Mouse (Mus musculus): ENCODE results near the gene Hddc3.
A peak's percentile ranks its signal among the peaks of the same experiment; 100 is the strongest.
"Not testable (repeated sequence)": the region's sequence is repeated elsewhere in the genome, so short reads cannot be mapped to it uniquely, and the experiment has no call there.

Gene Hddc3

DNA sequence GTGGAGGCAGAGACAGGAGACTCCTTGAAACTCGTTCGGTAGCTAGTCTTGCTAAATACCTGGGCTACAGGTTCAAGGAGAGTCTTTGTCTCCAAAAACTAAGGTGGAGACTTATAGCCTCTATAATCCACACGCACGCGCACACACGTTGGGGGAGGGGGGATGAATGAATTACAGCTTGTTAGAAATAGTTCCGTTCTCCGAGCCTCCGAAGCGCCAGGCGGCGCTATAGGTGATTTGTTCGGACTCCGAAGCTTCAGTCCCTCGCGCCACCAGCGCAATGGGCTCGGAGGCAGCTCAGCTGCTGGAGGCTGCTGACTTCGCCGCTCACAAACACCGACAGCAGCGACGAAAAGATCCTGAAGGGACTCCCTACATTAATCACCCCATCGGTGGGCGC lies at the start of gene Hddc3:
Gene Hddc3, plus strand, starts transcription at position 247 of the 400 bp plus-strand sequence.
- DNase-seq, result peak; percentile 97

DNA sequence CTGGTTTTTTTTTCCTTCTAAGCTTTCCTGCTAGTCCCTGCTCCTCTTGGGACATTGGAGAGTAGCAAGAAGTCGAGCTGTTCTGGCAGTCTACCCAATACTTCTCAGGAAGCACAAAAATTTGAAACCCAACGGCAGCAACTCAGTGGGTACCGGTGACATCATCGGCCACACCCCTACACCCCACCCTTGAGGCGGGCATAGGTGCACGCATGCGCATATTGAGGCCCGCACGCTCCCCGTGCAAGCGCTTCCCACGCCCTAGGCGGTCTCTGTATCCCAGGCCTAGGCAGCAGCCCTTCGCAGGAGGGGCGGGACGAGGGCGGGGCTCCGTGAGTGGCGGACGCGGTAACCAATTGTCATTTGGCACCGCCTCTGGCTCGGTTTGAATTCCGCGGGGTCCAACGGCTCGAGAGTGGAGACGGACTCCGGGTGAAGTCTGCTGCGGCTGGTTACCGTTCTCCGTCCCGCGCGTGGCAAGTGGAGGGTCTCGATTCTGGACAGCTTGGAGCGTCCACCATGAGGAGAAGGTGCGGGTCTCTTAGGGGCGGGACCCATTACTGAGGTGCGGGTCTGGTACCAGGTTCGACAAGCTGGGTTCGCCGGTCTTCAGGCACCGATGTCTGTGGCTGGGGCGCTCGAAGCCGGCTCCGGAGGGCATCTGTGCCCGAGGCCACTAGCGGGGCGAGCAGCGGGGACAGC lies 48.7 kb upstream of the Hddc3 start, which contains the start of gene Prc1:
Gene Prc1, plus strand, starts transcription at position 389 of the 702 bp plus-strand sequence.
- DNase-seq, result peak; percentile 99

- peak; percentile 17 for DNase-seq
Observed at GRCm38 (mm10) chr7:80294764-80295648, 47.9 kb upstream of the Hddc3 start.

DNA sequence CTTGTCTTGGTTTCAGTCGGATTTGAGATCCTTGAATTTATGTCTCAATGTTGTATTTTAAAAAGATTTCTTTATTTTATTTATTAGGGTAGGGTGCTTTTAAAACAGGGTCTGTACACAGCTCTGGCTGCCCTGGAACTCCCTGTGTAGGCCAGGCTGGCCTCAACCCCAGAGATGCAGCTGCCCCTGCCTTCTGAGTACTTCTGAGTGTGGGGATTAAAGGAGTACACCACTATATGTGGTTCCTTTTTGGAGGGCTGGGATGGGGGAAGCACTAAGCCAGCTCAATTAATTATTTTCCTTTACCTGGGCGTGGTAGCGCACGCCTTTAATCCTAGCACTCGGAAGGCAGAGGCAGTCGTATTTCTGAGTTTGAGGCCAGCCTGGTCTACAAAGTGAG lies 46.4 kb upstream of the Hddc3 start:
- no peak for DNase-seq

GRCm38 (mm10) chr7:80297041-80297440 lies 45.9 kb upstream of the Hddc3 start:
- no peak for DNase-seq

DNA sequence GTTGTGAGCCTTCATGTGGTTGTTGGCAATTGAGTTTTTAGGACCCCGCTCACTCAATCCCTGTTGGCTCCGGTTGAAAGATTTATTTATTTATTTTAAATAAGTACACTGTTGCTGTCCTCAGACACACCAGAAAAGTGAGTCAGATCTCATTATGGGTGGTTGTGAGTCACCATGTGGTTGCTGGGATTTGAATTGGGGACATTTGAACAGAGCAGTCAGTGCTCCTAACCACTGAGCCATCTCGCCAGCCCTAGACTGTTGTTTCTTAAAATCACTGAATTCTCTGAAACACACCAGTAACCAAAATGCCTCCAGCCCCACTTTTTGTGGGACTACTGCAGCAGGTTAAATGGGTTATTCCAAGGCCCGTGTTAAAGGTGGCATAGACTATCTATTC lies 44.1 kb upstream of the Hddc3 start:
- no peak for DNase-seq

GRCm38 (mm10) chr7:80299568-80299967 lies 43.3 kb upstream of the Hddc3 start:
- DNase-seq, result no peak

GRCm38 (mm10) chr7:80301522-80301921 lies 41.4 kb upstream of the Hddc3 start:
- peak; percentile 24 for DNase-seq

GRCm38 (mm10) chr7:80307766-80308165 lies 35.1 kb upstream of the Hddc3 start:
- no peak for DNase-seq

DNA sequence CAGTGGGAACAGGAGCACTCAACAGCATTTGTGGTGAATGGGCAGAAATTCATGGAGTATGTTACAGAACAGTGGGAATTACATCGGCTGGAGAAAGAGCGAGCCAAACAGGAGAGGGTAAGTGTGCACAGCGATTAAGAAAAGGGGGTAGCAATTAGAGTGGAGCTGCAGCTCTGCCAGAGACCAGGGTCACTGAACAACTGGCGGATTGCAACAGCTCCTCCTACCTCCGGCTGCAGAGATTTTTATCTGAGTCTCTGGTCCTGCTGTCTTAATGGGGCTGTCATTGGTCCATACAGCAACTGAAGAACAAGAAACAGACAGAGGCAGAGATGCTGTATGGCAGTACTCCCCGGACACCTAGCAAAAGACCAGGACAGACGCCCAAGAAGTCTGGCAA lies 32.1 kb upstream of the Hddc3 start:
- no peak for DNase-seq

DNA sequence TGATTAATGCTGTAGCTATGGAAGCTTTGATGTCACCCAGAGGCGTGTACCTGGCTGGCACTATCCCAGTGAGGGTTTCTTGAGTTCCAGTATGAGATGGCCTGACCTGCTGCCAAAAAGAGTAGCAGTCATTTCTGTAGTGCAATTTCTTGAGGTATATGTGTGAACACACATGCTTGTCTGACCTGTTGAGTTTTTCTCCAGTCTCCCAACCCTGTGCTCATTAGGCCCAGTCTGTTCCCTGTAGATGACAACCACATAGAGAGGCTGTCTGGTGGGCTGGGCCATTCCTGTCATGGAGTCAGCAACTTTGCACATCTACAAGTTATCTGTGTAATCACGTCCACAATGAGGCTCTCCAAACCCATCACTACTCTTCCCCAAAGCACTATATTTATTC lies 27.2 kb upstream of the Hddc3 start:
- no peak for DNase-seq

GRCm38 (mm10) chr7:80317439-80318115 lies 25.3 kb upstream of the Hddc3 start:
- DNase-seq, result no peak

- DNase-seq, result no peak
Observed at GRCm38 (mm10) chr7:80318670-80319069, 24.2 kb upstream of the Hddc3 start.

DNA sequence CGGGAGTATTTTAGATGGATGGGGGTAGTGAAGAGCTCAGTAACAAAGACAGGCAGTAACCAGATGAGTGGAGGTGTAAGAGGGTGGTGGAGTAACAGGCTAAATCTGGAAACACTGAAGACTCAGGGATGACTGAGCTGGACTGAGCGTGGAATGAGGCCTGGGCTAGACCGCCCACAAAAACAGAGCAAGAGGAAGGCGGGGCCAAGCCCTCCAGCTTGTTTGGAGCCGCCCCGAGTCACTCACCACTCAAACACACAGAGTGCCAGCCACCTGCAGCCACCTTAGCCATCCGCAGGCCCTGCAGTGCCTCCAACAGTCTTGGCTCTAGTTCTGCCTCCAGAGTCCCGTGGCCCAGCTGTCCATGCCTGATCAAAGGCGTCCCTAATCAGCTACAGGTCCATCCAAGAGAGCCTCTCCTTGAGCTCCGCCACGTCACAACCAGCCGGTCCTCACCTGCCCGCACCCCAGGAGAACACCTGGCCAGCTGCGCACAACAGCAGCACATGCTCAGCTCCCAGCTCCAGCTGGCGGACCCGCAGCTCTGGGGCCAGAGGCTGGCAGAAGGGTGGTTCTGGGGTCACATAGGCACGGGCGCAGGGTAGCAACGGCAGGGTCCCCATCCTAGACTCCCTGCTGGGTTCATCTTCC lies 22.9 kb upstream of the Hddc3 start:
- DNase-seq, result no peak

DNA sequence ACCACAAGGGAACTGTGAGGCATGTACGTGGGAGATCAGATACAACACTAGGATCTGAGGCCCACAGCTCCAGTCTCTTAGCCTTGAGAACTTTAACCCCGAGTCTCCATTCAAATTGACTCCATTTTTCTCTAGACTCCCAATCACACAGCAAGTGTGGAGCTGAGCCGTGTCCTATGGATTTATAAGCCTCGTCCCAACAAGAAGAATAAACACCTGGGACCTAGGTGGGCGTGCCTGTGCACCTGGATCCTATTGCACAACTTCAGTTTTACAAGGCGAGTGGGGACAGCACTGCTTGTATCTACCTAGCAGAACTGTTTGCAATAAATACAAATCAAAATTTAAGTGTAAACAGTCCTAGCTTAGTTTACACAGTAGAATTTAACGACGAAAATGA lies 19.6 kb upstream of the Hddc3 start:
- DNase-seq, result peak; percentile 12

GRCm38 (mm10) chr7:80324043-80324815 lies 18.7 kb upstream of the Hddc3 start, which contains the start of gene Rccd1:
Gene Rccd1 (minus strand): TSS chr7:80324454.
- DNase-seq, result peak; percentile 92

DNA sequence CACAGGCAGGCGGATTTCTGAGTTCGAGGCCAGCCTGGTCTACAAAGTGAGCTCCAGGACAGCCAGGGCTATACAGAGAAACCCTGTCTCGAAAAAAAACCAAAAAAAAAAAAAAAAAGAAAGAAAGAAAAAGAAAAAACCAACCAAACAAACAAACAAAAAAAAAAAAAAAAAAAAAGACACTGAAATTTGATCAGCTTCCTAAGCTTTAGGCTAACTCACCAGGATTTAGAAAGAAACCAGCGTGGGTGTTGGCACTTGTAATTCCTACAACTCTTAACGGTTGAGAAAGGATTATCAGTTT lies 18.1 kb upstream of the Hddc3 start:
- not testable (repeated sequence) for DNase-seq

GRCm38 (mm10) chr7:80325292-80325868 lies 17.5 kb upstream of the Hddc3 start:
- DNase-seq, result no peak

DNA sequence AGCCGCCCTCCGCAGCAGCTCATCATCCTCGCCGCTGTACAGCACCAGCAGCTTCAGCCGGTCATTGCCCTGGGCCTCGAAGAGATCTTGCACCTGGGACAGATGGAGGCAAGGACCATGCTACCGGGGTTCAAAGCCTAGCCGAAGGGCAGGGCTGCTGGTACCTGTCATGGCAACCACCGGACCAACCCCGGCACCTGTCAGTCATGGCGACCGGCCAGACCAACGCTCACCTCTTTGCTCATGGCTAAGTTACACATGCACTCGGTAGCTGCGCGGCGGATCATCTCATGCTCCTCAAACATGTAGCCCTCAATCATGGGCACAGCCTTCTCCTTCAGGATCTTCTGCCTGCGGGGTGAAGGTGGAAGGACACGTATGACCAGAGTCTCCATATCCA lies 16.8 kb upstream of the Hddc3 start:
- DNase-seq, result no peak

GRCm38 (mm10) chr7:80330278-80330677 lies 12.6 kb upstream of the Hddc3 start:
- no peak for DNase-seq

GRCm38 (mm10) chr7:80331433-80331832 lies 11.5 kb upstream of the Hddc3 start:
- no peak for DNase-seq

GRCm38 (mm10) chr7:80334848-80335247 lies 8.1 kb upstream of the Hddc3 start:
- DNase-seq, result no peak

Measured in thymus, postnatal 14 days (tissue).